Mouse (Mus musculus) heart, adult 11 months (tissue): ENCODE results near the gene Fbxl8.

Source experiments
- DNase-seq: peaks from one replicate; pipeline ENCODE4 v3.0.0; 2022

Fbxl8 gene

GRCm38 (mm10) chr8:105305211-105306145, 41.0 kb downstream of the Fbxl8 start, which contains the start of gene Elmo3:
Gene Elmo3, plus strand, starts transcription at chr8:105305601.
- peak; percentile 94 for DNase-seq

GRCm38 (mm10) chr8:105306146-105306691, 41.8 kb downstream of the Fbxl8 start:
- DNase-seq: no peak

- no peak for DNase-seq
Measured at GRCm38 (mm10) chr8:105307670-105308069, 43.2 kb downstream of the Fbxl8 start.

GRCm38 (mm10) chr8:105308428-105308827, 44.0 kb downstream of the Fbxl8 start:
- peak; percentile 88 for DNase-seq

GRCm38 (mm10) chr8:105309142-105309847, 44.8 kb downstream of the Fbxl8 start:
- peak; percentile 87 for DNase-seq

GRCm38 (mm10) chr8:105310118-105310517, 45.7 kb downstream of the Fbxl8 start:
- DNase-seq: no peak

- no peak for DNase-seq
Measured at GRCm38 (mm10) chr8:105311718-105312117, 47.3 kb downstream of the Fbxl8 start.

- peak; percentile 97 for DNase-seq
Measured at GRCm38 (mm10) chr8:105312891-105313481, 48.5 kb downstream of the Fbxl8 start.

GRCm38 (mm10) chr8:105313622-105314402, 49.4 kb downstream of the Fbxl8 start:
- peak; percentile 86 for DNase-seq

- DNase-seq: no peak
Measured at GRCm38 (mm10) chr8:105315073-105315769, 50.8 kb downstream of the Fbxl8 start.

- DNase-seq: peak; percentile 94
Measured at GRCm38 (mm10) chr8:105317941-105318340, 53.5 kb downstream of the Fbxl8 start.

GRCm38 (mm10) chr8:105318662-105319190, 54.3 kb downstream of the Fbxl8 start:
- DNase-seq: no peak
